Mouse (Mus musculus): ENCODE measurements around the gene Spata13.

GRCm38 (mm10) chr14:60769340-60769739 lies 135.5 kb downstream of the Spata13 start:
- no peak for TF ChIP-seq GATA1 (IDR thresholded peaks at IDR 0.05; ENCODE audit: borderline replicate concordance, low read length)
- no peak for TF ChIP-seq CTCF (IDR thresholded peaks at IDR 0.05; ENCODE audit: low read depth, low read length)
